Comparison of ENCODE assay signal across 17 mouse cellular contexts in the genomic region with DNA sequence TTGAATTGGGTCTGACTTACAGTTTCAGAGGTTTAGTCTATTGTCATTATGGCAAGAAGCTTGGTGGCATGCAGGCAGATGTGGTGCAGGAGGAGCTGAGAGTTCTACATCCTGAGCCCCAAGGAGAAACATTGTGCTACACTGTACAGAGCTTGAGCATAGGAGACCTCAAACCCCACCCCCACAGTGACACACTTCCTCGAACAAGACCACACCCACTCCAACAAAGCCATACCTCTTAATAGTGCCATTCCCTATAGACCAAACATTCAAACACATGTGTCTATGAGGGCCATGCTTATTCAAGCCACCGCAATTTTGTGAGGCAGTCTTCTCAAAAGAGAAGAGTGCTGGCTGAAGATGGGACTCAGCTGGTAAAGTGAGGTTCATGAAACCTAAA. TPM values are rescaled to one million over a fixed set of nuclear protein-coding genes. Genes with fewer than 3 reads are reported as not detected.
"Had no signal": no experiment of that assay in that cellular context is flagged by ENCODE, and none has a peak within 500 bp of the region (broad histone marks: within the 10 kb centered on the region; RNA-seq: fewer than 3 reads in every experiment).

No protein-coding gene starts in this region.

- H3K36me3 ChIP-seq: neural tube, embryonic 13.5 days; neural tube, embryonic 15.5 days; stomach, embryonic 15.5 days had no signal

- H3K9ac ChIP-seq: neural tube, embryonic 13.5 days; neural tube, embryonic 15.5 days; stomach, embryonic 15.5 days had no signal

- H3K4me3 ChIP-seq: neural tube, embryonic 13.5 days; neural tube, embryonic 15.5 days; stomach, embryonic 15.5 days had no signal

- H3K27me3 ChIP-seq: neural tube, embryonic 13.5 days; neural tube, embryonic 15.5 days; stomach, embryonic 15.5 days had no signal

- H3K27ac ChIP-seq: neural tube, embryonic 13.5 days; neural tube, embryonic 15.5 days; stomach, embryonic 15.5 days; stomach, postnatal 0 days had no signal

- DNase-seq: retina, postnatal 1 day; right cerebral cortex, adult 18-20 months; right cerebral cortex, postnatal 14 days; right cerebral cortex, postnatal 25 days; right cerebral cortex, postnatal 4 days; spleen, adult 18-20 months; thymus, adult 18-20 months; thymus, adult 2 months; thymus, postnatal 14 days; thymus, postnatal 25 days; thymus, postnatal 36 days; thymus, postnatal 4 days had no signal

- H3K9me3 ChIP-seq: neural tube, embryonic 13.5 days; neural tube, embryonic 15.5 days; stomach, embryonic 15.5 days had no signal

RNA-seq across cellular contexts. Expression of gene Rab4a, which starts 4.2 kb away (rescaled TPM):
- total RNA-seq: neutrophil, adult 5-6 weeks had no signal
